Mouse (Mus musculus) adrenal gland, adult 18-20 months (tissue): ENCODE results near the gene Ramp3. TPM values are rescaled to one million over a fixed set of nuclear protein-coding genes. Genes with fewer than 3 reads are reported as not detected.

Experiments
- DNase-seq, 2 experiments: peaks; one replicate each; pipeline ENCODE4 v3.0.0; 2021 to 2022; ENCODE audit warnings: low spot score in 2 of 2
- total RNA-seq, 2 experiments: library from RNA; stranded (reverse); gene quantifications; 1 replicate in 1 of 2; 2 replicates in 1 of 2; pipeline ENCODE4 v1.2.3; 2021

Gene Ramp3
- total RNA-seq, 2 experiments from 2014 or later: 18.8 to 20.3 TPM

DNA sequence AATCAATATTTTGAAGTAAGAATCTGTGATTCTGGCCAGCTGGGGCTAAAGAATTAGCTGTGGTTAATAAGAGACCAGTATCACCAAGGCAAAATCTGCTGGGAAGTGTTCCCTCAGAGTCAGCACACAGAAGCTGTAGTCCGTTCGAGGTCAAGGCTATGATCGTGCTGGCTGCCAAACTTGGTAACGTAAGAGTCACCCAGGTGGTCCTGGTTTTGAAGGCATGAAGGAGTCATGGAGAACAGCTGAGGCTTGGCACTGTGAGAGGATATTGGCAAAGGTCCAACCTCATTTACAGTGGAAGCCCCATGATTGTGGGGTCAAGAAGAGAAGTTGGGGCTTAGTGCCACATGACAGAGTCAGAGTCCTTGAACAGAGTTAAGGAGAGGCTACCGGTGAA is 68.6 kb downstream of the Ramp3 start:
- DNase-seq: no peak

Other genes with a start within 250 kb of the Ramp3 start
- 1,000 to 10,000 TPM; 1,645 to 1,705 TPM for gene Ppia, start 243.1 kb upstream of the Ramp3 start, total RNA-seq
- 10 to 100 TPM; 46.1 to 49.3 TPM for gene H2afv, start 214.1 kb upstream of the Ramp3 start, total RNA-seq
- 10 to 100 TPM; 61.3 to 65.6 TPM for gene Purb, start 182.6 kb upstream of the Ramp3 start, total RNA-seq
- gene Myo1g, start 137.6 kb upstream of the Ramp3 start, total RNA-seq: 1 to 10 TPM; 1.8 to 4.5 TPM
- 10 to 100 TPM; 41.7 to 60.2 TPM for gene Ccm2, start 111.6 kb upstream of the Ramp3 start, total RNA-seq
- gene Nacad, start 52.5 kb upstream of the Ramp3 start, total RNA-seq: 1 to 10 TPM; 1.6 to 1.9 TPM
- gene Tbrg4, start 32.5 kb upstream of the Ramp3 start, total RNA-seq: 10 to 100 TPM; 67.7 to 77.0 TPM
- not detected for gene Wap, start 19.9 kb upstream of the Ramp3 start, total RNA-seq
- not detected for gene Gm11983, start 179.1 kb downstream of the Ramp3 start, total RNA-seq